Mouse (Mus musculus): ENCODE data around the gene Tmem198b. TPM values are rescaled to one million over a fixed set of nuclear protein-coding genes. Genes with fewer than 3 reads are reported as not detected.
"Not testable (repeated sequence)": the region's sequence is repeated elsewhere in the genome, so short reads cannot be mapped to it uniquely, and the experiment has no call there.

The Tmem198b gene
- 25.3 and 27.1 TPM in 2 replicates for polyA plus RNA-seq (2015; fragmentation: Nextera tagmentation; extraction: Ambion mirVana)

DNA sequence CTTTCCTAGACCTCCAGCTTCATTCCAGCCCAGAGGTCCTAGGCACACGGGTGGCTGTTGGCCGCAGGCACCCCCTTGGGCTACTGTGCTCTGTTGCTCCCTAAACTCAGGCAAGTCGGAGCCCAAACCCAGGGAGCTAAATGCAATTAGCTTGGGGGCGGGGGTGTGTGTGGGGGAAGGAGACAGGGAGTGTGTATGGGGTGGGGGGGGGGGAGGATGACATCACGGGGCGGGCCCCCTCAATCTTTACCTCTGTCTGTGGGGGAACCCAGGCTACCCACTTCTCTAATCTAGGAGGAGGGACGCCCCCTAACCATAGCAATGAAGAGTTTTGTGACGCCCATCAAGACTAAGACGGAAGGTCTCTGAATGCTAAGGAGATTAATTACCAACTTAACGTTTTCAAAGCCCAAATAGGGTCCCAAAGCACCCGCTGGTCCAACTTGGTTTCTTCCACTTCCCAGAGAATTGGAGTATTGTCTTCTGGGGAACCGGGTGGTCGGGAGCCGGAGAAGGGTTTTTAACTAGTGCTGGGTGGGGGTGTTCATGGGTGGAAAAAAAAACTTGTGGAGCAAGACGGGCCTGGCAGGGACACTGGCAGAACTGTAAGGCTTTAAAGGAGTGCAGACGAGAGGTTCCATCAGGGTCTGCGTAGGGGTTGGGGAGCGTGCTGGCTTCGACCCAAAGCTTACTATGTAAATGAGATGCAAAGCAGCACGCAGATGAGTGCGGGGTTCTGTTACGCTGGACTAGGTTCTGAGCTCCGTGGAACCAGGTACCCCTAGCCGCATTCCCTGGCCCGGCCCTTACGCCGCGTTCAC is at the start of gene Tmem198b:
Tmem198b (minus strand) TSS at position 100 of the 821 bp plus-strand sequence.
- H3K36me3 ChIP-seq = peaks cover 54% of the 10 kb centered on the region
- peak; percentile 55 for ATAC-seq (ENCODE audit: low FRiP score, low read depth)
- peaks cover 53% of the 10 kb centered on the region for H3K4me1 ChIP-seq
- H3K27me3 ChIP-seq = no peaks in the 10 kb centered on the region
- peak within 1 kb of the TSS; percentile 90 for H3K9ac ChIP-seq
- under 1% methylated on average over 28 of the region's 28 CpGs for WGBS
- no peaks in the 10 kb centered on the region for H3K9me3 ChIP-seq
- H3K27ac ChIP-seq = peak within 1 kb of the TSS; percentile 99
- H3K4me3 ChIP-seq = peak within 1 kb of the TSS; percentile 76
- peak within 1 kb of the TSS; percentile 78 for H3K4me2 ChIP-seq (replicated peaks)

DNA sequence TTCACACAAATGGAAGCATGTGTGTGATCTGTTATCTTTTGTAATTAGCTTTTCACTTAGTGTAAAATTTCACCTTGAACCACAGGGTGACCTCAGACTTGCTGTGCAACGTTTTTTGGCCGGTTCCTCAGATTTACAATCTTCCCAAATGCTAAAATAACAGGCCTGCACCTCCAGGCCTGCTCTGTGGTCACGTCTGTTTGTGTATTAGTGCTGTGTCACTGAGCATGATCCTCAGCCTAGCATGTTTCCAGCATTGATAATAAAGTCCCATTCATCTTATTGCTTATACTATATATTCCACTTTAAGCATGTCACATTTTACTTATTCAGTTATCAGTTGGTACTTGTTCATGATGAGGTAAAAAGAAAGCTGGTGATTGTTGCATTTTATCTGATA is 46.2 kb upstream of the Tmem198b start:
- 60% methylated on average over 3 of the region's 3 CpGs for WGBS
- Histone ChIP-seq H3K4me1 (peaks cover 4% of the 10 kb centered on the region), H3K27ac (no peak overlapping the region), H3K4me3 (no peak overlapping the region), H3K9me3 (no peaks in the 10 kb centered on the region), H3K4me2 (replicated peaks) (no peak overlapping the region), H3K27me3 (no peaks in the 10 kb centered on the region), H3K36me3 (peaks cover 46% of the 10 kb centered on the region), H3K9ac (no peak overlapping the region)
- ATAC-seq (ENCODE audit: low FRiP score, low read depth) = no peak

DNA sequence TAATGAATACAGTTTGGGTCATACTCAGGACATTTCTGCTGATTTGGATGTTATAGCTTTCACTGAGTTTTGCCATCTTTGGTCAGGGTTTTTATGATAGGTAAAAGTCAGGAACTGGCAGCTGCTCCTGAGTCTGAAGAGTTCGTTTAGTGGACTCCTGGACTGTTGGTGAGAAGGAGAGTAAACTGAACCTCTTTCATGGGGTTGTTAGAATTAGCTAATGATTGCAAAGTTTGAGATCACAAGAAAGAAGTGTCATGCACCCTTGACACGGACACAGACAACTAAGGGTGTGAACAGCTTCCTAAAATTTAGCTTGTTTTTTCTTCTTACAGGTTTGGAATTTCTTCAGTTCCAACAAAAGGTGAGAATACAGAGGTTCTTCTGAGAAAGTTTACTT is 44.3 kb upstream of the Tmem198b start:
- Histone ChIP-seq H3K9me3 (no peaks in the 10 kb centered on the region), H3K9ac (no peak overlapping the region), H3K27me3 (no peaks in the 10 kb centered on the region), H3K27ac (no peak overlapping the region), H3K4me1 (peaks cover 14% of the 10 kb centered on the region), H3K4me2 (replicated peaks) (no peak overlapping the region), H3K36me3 (peaks cover 47% of the 10 kb centered on the region), H3K4me3 (no peak overlapping the region)
- 51% methylated on average over 2 of the region's 2 CpGs for WGBS
- ATAC-seq (ENCODE audit: low FRiP score, low read depth) = no peak

DNA sequence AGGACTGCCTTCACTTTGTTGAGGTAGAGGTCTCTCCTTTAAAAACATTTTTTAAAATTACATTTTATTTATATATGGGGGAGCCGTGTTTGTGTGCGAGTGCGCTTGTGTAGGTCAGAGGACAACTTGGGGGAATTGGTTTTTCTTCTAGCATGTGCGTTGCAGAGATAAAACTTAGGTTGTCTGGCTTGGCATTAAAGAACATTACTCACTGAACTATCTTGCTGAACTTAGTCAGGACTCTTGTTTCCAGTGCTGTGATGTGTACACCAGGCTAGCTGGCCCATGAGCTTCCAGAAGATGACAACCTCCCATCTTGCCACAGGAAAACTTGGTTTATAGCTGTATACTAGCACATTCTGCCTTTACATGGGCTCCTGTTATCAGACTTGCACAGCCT is 42.5 kb upstream of the Tmem198b start:
- no peak for ATAC-seq (ENCODE audit: low FRiP score, low read depth)
- Histone ChIP-seq H3K4me2 (replicated peaks) (no peak overlapping the region), H3K4me3 (no peak overlapping the region), H3K27ac (no peak overlapping the region), H3K9ac (no peak overlapping the region), H3K4me1 (peaks cover 14% of the 10 kb centered on the region), H3K36me3 (peaks cover 57% of the 10 kb centered on the region), H3K27me3 (no peaks in the 10 kb centered on the region), H3K9me3 (no peaks in the 10 kb centered on the region)
- 95% methylated on average over 4 of the region's 4 CpGs for WGBS

DNA sequence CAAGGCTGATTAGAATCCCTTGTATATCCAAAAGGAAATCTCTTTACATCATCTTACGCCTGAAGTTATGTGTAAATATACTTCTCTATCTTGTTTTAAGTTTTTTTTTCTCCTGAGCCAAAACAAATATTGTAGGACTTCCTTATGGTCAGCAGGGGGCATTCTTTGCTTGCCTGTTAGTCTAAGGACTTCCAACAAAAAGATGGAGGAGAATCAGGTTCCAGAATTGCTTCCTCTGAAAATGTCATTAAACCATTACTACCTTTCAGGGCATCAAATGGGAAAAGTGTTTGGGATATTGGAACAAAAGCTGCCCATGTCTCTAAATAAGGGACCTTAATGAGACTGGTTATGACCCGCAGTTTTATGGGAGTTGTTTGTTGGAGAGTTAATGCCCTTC is 41.3 kb upstream of the Tmem198b start:
- no peak for ATAC-seq (ENCODE audit: low FRiP score, low read depth)
- Histone ChIP-seq H3K27ac (no peak overlapping the region), H3K27me3 (no peaks in the 10 kb centered on the region), H3K36me3 (peaks cover 65% of the 10 kb centered on the region), H3K4me2 (replicated peaks) (0 out of 2 replicates have a peak overlapping the region, but pooled peaks have one; percentile 7), H3K4me3 (no peak overlapping the region), H3K9ac (no peak overlapping the region), H3K4me1 (peaks cover 14% of the 10 kb centered on the region), H3K9me3 (no peaks in the 10 kb centered on the region)
- 44% methylated on average over 2 of the region's 2 CpGs for WGBS

DNA sequence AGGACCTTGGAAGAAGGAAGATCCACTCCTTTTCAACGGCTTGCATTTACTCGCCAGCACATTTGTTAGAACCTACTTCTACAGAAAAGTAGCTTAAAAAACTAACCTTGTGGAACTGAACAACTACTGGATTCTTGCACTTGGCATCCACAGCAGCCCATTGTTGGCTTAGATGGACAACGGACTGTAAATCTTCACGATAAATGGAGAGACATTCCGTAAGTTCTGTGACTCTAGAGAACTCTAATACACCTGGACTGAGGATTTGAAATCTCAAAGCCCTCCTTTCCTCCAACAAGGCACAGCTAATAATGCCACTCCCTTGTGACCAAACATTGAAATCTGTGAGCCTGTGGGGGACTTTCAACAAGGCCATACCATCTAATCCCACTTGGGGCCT is 39.1 kb upstream of the Tmem198b start:
- no peak overlapping the region for H3K4me2 ChIP-seq (replicated peaks)
- no peak overlapping the region for H3K27ac ChIP-seq
- ATAC-seq (ENCODE audit: low FRiP score, low read depth) = no peak
- H3K27me3 ChIP-seq = no peaks in the 10 kb centered on the region
- 92% methylated on average over 5 of the region's 5 CpGs for WGBS
- peaks cover 14% of the 10 kb centered on the region for H3K4me1 ChIP-seq
- no peak overlapping the region for H3K4me3 ChIP-seq
- H3K9ac ChIP-seq = no peak overlapping the region
- no peaks in the 10 kb centered on the region for H3K9me3 ChIP-seq
- H3K36me3 ChIP-seq = peaks cover 66% of the 10 kb centered on the region

DNA sequence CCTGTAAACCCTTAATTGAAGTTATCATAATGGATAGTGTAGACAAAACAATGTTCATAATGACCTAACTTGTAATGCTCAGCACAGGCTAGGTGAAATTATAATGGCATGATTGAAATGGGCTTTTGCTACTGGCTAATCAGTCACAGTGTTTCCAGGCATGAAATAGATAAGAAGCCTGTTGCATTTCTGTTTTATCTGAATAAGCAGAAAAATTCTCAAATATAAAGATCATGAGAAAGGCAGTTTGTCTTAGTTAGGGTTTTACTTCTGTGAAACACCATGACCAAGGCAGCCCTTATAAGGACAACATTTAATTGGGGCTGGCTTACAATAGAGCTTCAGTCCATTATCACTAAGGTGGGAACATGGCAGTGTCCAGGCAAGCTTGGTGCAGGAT is 36.4 kb upstream of the Tmem198b start:
- Histone ChIP-seq H3K27me3 (no peaks in the 10 kb centered on the region), H3K9me3 (no peaks in the 10 kb centered on the region), H3K4me3 (no peak overlapping the region), H3K4me1 (peaks cover 11% of the 10 kb centered on the region), H3K9ac (no peak overlapping the region), H3K4me2 (replicated peaks) (no peak overlapping the region), H3K36me3 (peaks cover 76% of the 10 kb centered on the region), H3K27ac (no peak overlapping the region)
- ATAC-seq (ENCODE audit: low FRiP score, low read depth) = no peak

DNA sequence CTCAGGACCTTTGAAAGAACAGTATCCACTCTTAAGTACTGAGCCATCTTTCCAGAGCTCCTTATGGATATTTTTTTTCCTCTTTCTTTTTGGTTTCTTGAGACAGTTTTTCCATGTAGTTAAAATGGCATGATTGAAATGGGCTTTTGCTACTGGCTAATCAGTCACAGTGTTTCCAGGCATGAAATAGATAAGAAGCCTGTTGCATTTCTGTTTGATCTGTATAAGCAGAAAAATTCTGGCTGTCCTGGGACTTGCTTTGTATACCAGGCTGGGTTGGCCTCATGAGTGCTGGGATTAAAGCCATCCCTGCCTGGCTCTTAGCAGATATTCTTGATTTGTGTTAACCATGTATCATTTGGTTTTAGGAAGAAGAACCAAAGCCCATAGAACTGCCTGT is 35.3 kb upstream of the Tmem198b start:
- no peak overlapping the region for H3K27ac ChIP-seq
- H3K4me2 ChIP-seq (replicated peaks) = no peak overlapping the region
- no peaks in the 10 kb centered on the region for H3K27me3 ChIP-seq
- no peak overlapping the region for H3K4me3 ChIP-seq
- no peaks in the 10 kb centered on the region for H3K9me3 ChIP-seq
- H3K36me3 ChIP-seq = peaks cover 78% of the 10 kb centered on the region
- H3K9ac ChIP-seq = no peak overlapping the region
- H3K4me1 ChIP-seq = peaks cover under 1% of the 10 kb centered on the region; the same call in 1 of the 2 replicates
- no peak for ATAC-seq (ENCODE audit: low FRiP score, low read depth)

DNA sequence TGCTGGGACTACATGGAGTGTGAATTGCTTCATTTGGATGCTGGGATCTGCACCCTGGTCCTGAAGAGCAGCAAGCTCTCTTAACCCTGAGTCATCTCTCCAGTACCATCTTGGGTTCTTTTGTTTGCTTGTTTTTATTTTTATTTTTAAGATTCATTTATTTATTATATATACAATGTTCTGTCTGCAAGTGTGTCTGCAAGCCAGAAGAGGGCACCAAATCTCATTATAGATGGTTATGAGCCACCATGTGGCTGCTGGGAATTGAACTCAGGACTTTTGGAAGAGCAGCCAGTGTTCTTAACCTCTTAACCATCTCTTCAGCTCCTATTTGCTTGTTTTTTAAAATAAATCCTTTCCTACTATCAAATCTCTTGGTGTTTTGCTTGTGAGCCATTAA is 33.2 kb upstream of the Tmem198b start:
- Histone ChIP-seq H3K27ac (no peak overlapping the region), H3K9me3 (no peaks in the 10 kb centered on the region), H3K9ac (no peak overlapping the region), H3K4me1 (no peaks in the 10 kb centered on the region), H3K4me3 (no peak overlapping the region), H3K36me3 (peaks cover 85% of the 10 kb centered on the region), H3K27me3 (no peaks in the 10 kb centered on the region), H3K4me2 (replicated peaks) (no peak overlapping the region)
- ATAC-seq (ENCODE audit: low FRiP score, low read depth) = no peak

DNA sequence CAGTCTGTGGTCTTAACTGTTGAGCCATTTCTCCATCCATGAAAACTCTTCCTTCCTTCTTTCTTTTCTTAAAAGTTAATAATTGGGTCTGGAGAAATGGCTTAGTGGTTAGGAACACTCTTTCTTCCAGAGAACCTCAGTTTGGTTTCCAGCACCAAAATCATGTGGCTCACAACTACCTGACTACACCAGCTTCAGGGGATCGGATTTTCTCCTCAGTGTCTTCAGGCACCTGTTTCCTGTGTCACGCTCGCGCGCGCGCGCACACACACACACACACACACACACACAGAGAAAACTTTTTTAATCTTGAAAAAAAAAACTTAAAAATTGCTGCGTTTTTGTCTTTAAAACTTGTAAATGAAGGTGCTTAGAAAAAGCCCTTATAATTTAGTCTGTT is 19.7 kb upstream of the Tmem198b start:
- no peak for ATAC-seq (ENCODE audit: low FRiP score, low read depth)
- Histone ChIP-seq H3K36me3 (peaks cover 33% of the 10 kb centered on the region), H3K9ac (no peak overlapping the region), H3K27me3 (no peaks in the 10 kb centered on the region), H3K4me1 (peaks cover 16% of the 10 kb centered on the region), H3K4me3 (no peak overlapping the region), H3K27ac (no peak overlapping the region), H3K4me2 (replicated peaks) (no peak overlapping the region), H3K9me3 (no peaks in the 10 kb centered on the region)
- 91% methylated on average over 9 of the region's 9 CpGs for WGBS

DNA sequence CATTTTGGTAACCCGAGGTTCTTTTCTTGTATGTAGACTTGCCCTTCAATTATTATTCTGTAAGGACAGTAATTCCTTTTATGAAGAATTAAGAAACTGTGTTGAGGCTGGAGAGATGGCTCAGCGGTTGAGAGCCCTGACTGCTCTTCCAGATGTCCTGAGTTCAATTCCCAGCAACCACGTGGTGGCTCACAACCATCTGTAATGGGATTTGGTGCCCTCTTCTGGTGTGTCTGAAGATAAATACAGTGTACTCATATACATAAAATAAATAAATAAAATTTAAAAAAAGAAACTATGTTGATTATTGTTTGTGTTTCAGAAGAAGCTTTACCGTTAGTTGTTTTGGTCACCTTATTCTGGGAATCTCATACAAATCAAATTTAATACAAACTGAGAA is 18.9 kb upstream of the Tmem198b start:
- Histone ChIP-seq H3K4me1 (peaks cover 16% of the 10 kb centered on the region), H3K4me2 (replicated peaks) (peak overlapping the region; percentile 85), H3K36me3 (peaks cover 39% of the 10 kb centered on the region), H3K4me3 (peak overlapping the region; percentile 89), H3K9ac (peak overlapping the region; percentile 87; the same call in 1 of the 2 replicates)
- H3K9me3 ChIP-seq; ATAC-seq (ENCODE audit: low FRiP score, low read depth); H3K27me3 ChIP-seq; H3K27ac ChIP-seq: not testable (repeated sequence)
- 81% methylated on average over 4 of the region's 4 CpGs for WGBS

DNA sequence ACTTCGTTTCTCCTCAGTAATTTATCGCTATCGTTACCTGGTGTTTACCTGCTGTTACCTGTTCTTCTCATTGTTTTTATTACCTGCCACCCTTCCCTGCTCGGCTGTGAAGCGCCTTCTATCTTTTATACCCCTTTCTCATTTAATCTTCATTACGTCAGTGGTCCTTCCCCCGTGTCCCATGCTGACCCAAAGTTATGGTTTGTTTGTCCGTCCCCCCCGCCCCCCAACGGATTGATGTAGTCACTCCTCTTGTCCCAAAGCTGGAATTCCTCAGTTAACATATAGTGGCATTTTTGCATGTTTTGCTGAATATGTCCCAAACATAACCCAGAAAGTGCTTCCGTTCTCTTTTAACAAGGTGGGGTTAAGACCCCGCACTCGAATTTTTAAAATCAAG is 18.0 kb upstream of the Tmem198b start:
- peak overlapping the region; percentile 87 for H3K9ac ChIP-seq
- peak overlapping the region; percentile 89 for H3K4me3 ChIP-seq
- no peaks in the 10 kb centered on the region for H3K27me3 ChIP-seq
- H3K4me1 ChIP-seq = peaks cover 16% of the 10 kb centered on the region
- peak overlapping the region; percentile 65; the same call in 1 of the 2 replicates for H3K27ac ChIP-seq
- H3K4me2 ChIP-seq (replicated peaks) = peak overlapping the region; percentile 85
- peaks cover 39% of the 10 kb centered on the region for H3K36me3 ChIP-seq
- no peaks in the 10 kb centered on the region for H3K9me3 ChIP-seq
- ATAC-seq (ENCODE audit: low FRiP score, low read depth) = no peak
- 4% methylated on average over 13 of the region's 13 CpGs for WGBS
